Mouse (Mus musculus) liver, adult 2 months (tissue): ENCODE measurements around the gene Arsg.

Source experiments
- CTCF ChIP-seq: fragments of 200-500 bp; IDR thresholded peaks from 2 replicates; pipeline ENCODE4 v1.5.1; 2011; ENCODE audit warnings: low read depth, low read length, control low read depth
- POLR2A ChIP-seq: fragments of 200-500 bp; IDR thresholded peaks from 2 replicates; pipeline ENCODE4 v1.6.1; 2011; ENCODE audit warnings: low read length, control low read depth; ENCODE audit not compliant: insufficient read depth; ENCODE audit errors: extremely low read depth

DNA sequence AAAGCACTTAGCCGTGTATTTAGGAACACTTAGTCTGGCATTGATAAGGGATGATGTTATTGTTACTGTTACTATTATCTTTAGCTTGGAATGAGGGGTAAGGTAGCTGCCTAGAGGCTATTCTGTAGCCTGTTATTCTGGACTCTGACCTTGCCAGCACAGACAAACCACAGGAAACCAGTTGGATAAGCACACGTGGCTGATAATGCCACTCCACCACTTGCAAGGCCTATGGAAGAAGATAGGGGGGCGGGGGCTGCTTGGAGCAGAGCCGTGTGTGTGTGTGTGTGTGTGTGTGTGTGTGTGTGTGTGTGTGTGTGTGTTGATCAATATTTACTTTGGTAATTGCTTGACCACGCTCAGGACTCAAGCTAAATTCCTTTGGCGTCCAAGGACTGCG, 72.1 kb downstream of the Arsg start:
- no peak for TF ChIP-seq CTCF
- TF ChIP-seq POLR2A, result no peak
